Mouse (Mus musculus) adrenal gland, adult 2 months (tissue): ENCODE results near the gene Abca7. TPM values are rescaled to one million over a fixed set of nuclear protein-coding genes. Genes with fewer than 3 reads are reported as not detected.
A peak's percentile ranks its signal among the peaks of the same experiment; 100 is the strongest.
"Not testable (repeated sequence)": the region's sequence is repeated elsewhere in the genome, so short reads cannot be mapped to it uniquely, and the experiment has no call there.

Experiments used
- DNase-seq: peaks from one replicate; pipeline ENCODE4 v3.0.0; 2021
- long read RNA-seq: library from polyadenylated mRNA; stranded (forward); transcript quantifications from one replicate; pipeline ENCODE4 v2.0.0, GENCODE M21; 2021
- polyA plus RNA-seq: library from polyadenylated mRNA; depleted of rRNA; stranded (reverse); fragments of >200 nt; gene quantifications from 2 replicates; pipeline ENCODE4 v1.2.3, GENCODE M21; 2012; rRNA removed
- total RNA-seq, 2 experiments: library from RNA; stranded (reverse); gene quantifications; 2 replicates each; pipeline ENCODE4 v1.2.3; 2021

Abca7 gene
- total RNA-seq (10 to 100 TPM; 18.4 to 22.9 TPM), polyA plus RNA-seq (28.6 TPM in 2 replicates)
- long read RNA-seq, partial matches to known transcripts: 8 of 14 reads
- long read RNA-seq, other reads (novel, unspliced or antisense): 6 of 14 reads

GRCm38 (mm10) chr10:79996272-79997033, at the start of gene Abca7:
TSS of gene Abca7 (plus strand) at chr10:79996494.
- DNase-seq: peak; percentile 98

GRCm38 (mm10) chr10:79946752-79947322, 49.5 kb upstream of the Abca7 start:
- no peak for DNase-seq

- no peak for DNase-seq
Observed at GRCm38 (mm10) chr10:79947502-79947901, 48.8 kb upstream of the Abca7 start.

- no peak for DNase-seq
Observed at GRCm38 (mm10) chr10:79949873-79950272, 46.4 kb upstream of the Abca7 start.

- no peak for DNase-seq
Observed at GRCm38 (mm10) chr10:79950661-79951060, 45.6 kb upstream of the Abca7 start.

GRCm38 (mm10) chr10:79953946-79954345, 42.3 kb upstream of the Abca7 start:
- no peak for DNase-seq

- DNase-seq: no peak
Observed at GRCm38 (mm10) chr10:79955691-79956090, 40.6 kb upstream of the Abca7 start.

- DNase-seq: no peak
Observed at GRCm38 (mm10) chr10:79956643-79957154, 39.6 kb upstream of the Abca7 start.

- peak; percentile 88 for DNase-seq
Observed at GRCm38 (mm10) chr10:79958140-79958816, 38.0 kb upstream of the Abca7 start.

GRCm38 (mm10) chr10:79959412-79959811, 36.9 kb upstream of the Abca7 start:
- DNase-seq: not testable (repeated sequence)

GRCm38 (mm10) chr10:79959847-79960601, 36.3 kb upstream of the Abca7 start, which contains the start of gene Wdr18:
TSS of gene Wdr18 (plus strand) at chr10:79960152.
- DNase-seq: peak; percentile 100

GRCm38 (mm10) chr10:79960671-79961294, 35.5 kb upstream of the Abca7 start:
- DNase-seq: no peak

- no peak for DNase-seq
Observed at GRCm38 (mm10) chr10:79964727-79965126, 31.6 kb upstream of the Abca7 start.

- DNase-seq: peak; percentile 63
Observed at GRCm38 (mm10) chr10:79965325-79965724, 31.0 kb upstream of the Abca7 start.

GRCm38 (mm10) chr10:79966886-79967400, 29.4 kb upstream of the Abca7 start:
- no peak for DNase-seq

GRCm38 (mm10) chr10:79968181-79968580, 28.1 kb upstream of the Abca7 start:
- DNase-seq: no peak

- no peak for DNase-seq
Observed at GRCm38 (mm10) chr10:79969124-79969568, 27.1 kb upstream of the Abca7 start.

- DNase-seq: no peak
Observed at GRCm38 (mm10) chr10:79970415-79971182, 25.7 kb upstream of the Abca7 start, which contains the start of gene Grin3b. TSS of gene Grin3b (plus strand) at chr10:79970715.

- no peak for DNase-seq
Observed at GRCm38 (mm10) chr10:79971183-79971497, 25.2 kb upstream of the Abca7 start.

- DNase-seq: no peak
Observed at GRCm38 (mm10) chr10:79972831-79973230, 23.5 kb upstream of the Abca7 start.
